Mouse (Mus musculus) induced T-regulatory cell, adult 2 months (primary cell): ENCODE results near the gene Cmpk2.
A peak's percentile ranks its signal among the peaks of the same experiment; 100 is the strongest.
"Not testable (repeated sequence)": the region's sequence is repeated elsewhere in the genome, so short reads cannot be mapped to it uniquely, and the experiment has no call there.

Experiments used
- DNase-seq: peaks from one replicate; pipeline ENCODE4 v3.0.0-alpha.2; 2012; ENCODE audit warnings: low read depth

Cmpk2 gene

GRCm38 (mm10) chr12:26469098-26470041 is at the start of gene Cmpk2:
Cmpk2 (plus strand) TSS chr12:26469204.
- peak; percentile 91 for DNase-seq

- peak; percentile 88 for DNase-seq
These were observed 44.2 kb upstream of the Cmpk2 start for GRCm38 (mm10) chr12:26424841-26425240.

GRCm38 (mm10) chr12:26428771-26429170 is 40.2 kb upstream of the Cmpk2 start:
- not testable (repeated sequence) for DNase-seq

- no peak for DNase-seq
These were observed 32.7 kb upstream of the Cmpk2 start for GRCm38 (mm10) chr12:26436334-26436733.

- DNase-seq: no peak
These were observed 31.1 kb upstream of the Cmpk2 start for GRCm38 (mm10) chr12:26437950-26438349.

GRCm38 (mm10) chr12:26439366-26439765 is 29.6 kb upstream of the Cmpk2 start:
- peak; percentile 24 for DNase-seq

- peak; percentile 78 for DNase-seq
These were observed 24.9 kb upstream of the Cmpk2 start for GRCm38 (mm10) chr12:26444054-26444453.

GRCm38 (mm10) chr12:26444511-26444910 is 24.5 kb upstream of the Cmpk2 start:
- DNase-seq: no peak

GRCm38 (mm10) chr12:26446377-26447045 is 22.5 kb upstream of the Cmpk2 start:
- DNase-seq: no peak

GRCm38 (mm10) chr12:26449483-26449882 is 19.5 kb upstream of the Cmpk2 start:
- DNase-seq: no peak

GRCm38 (mm10) chr12:26451150-26451549 is 17.9 kb upstream of the Cmpk2 start:
- DNase-seq: no peak

- DNase-seq: no peak
These were observed 16.1 kb upstream of the Cmpk2 start for GRCm38 (mm10) chr12:26452951-26453350.

GRCm38 (mm10) chr12:26454682-26455081 is 14.3 kb upstream of the Cmpk2 start:
- DNase-seq: no peak

GRCm38 (mm10) chr12:26456028-26456698 is 12.8 kb upstream of the Cmpk2 start, which contains the start of gene Rsad2:
Rsad2 (minus strand) TSS chr12:26456452.
- DNase-seq: peak; percentile 97

GRCm38 (mm10) chr12:26460091-26460490 is 8.9 kb upstream of the Cmpk2 start:
- DNase-seq: peak; percentile 44

- DNase-seq: no peak
These were observed 3.4 kb upstream of the Cmpk2 start for GRCm38 (mm10) chr12:26465600-26465999.

GRCm38 (mm10) chr12:26470042-26470409 is 1.0 kb downstream of the Cmpk2 start:
- DNase-seq: no peak

- DNase-seq: no peak
These were observed 2.4 kb downstream of the Cmpk2 start for GRCm38 (mm10) chr12:26471376-26471775.

- no peak for DNase-seq
These were observed 3.9 kb downstream of the Cmpk2 start for GRCm38 (mm10) chr12:26472770-26473481.

- no peak for DNase-seq
These were observed 4.7 kb downstream of the Cmpk2 start for GRCm38 (mm10) chr12:26473746-26474145.

GRCm38 (mm10) chr12:26477198-26477597 is 8.2 kb downstream of the Cmpk2 start:
- DNase-seq: no peak
